Mouse (Mus musculus): ENCODE results near the gene Myo18b. TPM values are rescaled to one million over a fixed set of nuclear protein-coding genes. Genes with fewer than 3 reads are reported as not detected.

Myo18b gene
- polyA plus RNA-seq, 1 experiment from 2014 or later, result 9.4 TPM

DNA sequence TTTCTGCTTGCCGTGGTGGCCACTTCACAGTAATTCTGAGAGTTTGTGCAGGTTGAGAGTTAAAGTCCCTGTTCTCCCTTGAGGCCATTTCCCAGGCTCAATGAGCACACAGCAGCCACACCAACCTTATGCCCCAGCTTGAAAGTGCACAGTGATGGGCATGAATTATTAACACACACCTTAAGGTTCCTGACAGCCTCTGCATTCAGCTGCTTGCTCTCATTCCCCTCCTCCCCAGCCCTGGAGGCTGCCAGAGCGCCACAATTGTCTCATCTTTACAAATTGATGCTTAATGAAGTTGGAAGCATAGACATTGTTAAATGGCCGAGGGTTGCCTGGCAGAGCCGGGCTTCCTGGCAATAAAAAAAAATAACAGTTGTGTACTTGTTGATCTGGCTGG lies 218.0 kb downstream of the Myo18b start:
- no peak for ATAC-seq (ENCODE audit: low read depth)
- H3K9me3 ChIP-seq (ENCODE audit: control insufficient read depth, low read length), result no peaks in the 10 kb centered on the region

DNA sequence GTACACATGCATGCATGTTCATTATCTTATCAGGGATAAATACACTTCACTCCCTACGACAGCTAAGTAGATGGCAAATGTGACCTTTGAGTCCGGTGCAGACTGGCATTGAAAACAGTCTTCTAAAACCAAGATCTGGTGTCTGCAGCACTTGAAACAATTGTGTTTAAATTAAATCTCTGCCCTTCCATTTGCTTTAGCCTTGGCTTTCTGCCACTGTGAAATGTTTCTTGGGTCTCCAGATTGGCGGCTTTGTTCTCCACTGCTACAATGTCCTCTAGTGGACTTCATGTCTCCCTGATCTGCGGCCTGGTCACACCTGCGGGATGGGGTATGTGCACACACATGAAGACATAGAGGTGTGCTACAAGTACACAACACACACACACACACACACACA lies 221.4 kb downstream of the Myo18b start:
- WGBS, result 82% methylated on average over 5 of the region's 5 CpGs
- no peak overlapping the region for H3K4me2 ChIP-seq (ENCODE audit: low read depth, low read length)
- H3K4me3 ChIP-seq (ENCODE audit: low read depth, low read length), result no peak overlapping the region
- no peak for DNase-seq (ENCODE audit: low spot score)
- no peak for ATAC-seq (ENCODE audit: low read depth)
- H3K27me3 ChIP-seq (replicated peaks; ENCODE audit: control insufficient read depth, insufficient read depth, low read length), result no peaks in the 10 kb centered on the region
- H3K4me1 ChIP-seq (ENCODE audit: control insufficient read depth, insufficient read depth, low read length), result no peaks in the 10 kb centered on the region
- no peak overlapping the region for H3K9ac ChIP-seq (ENCODE audit: low read depth, low read length)
- no peak overlapping the region for H3K27ac ChIP-seq (replicated peaks; ENCODE audit: low read depth, low read length)
- H3K9me3 ChIP-seq (ENCODE audit: control insufficient read depth, low read length), result no peaks in the 10 kb centered on the region
- H3K36me3 ChIP-seq (ENCODE audit: control insufficient read depth, insufficient read depth, low read length), result no peaks in the 10 kb centered on the region

More for the DNA sequence above, 218.0 kb downstream of the Myo18b start:
- no peak overlapping the region for H3K27ac ChIP-seq (replicated peaks; ENCODE audit: low read depth, low read length)
- H3K4me3 ChIP-seq (ENCODE audit: low read depth, low read length), result no peak overlapping the region
- no peak overlapping the region for H3K4me2 ChIP-seq (ENCODE audit: low read depth, low read length)
- no peaks in the 10 kb centered on the region for H3K4me1 ChIP-seq (ENCODE audit: control insufficient read depth, insufficient read depth, low read length)
- WGBS, result 66% methylated on average over 4 of the region's 4 CpGs
- no peak overlapping the region for H3K9ac ChIP-seq (ENCODE audit: low read depth, low read length)
- no peak for DNase-seq (ENCODE audit: low spot score)
- no peaks in the 10 kb centered on the region for H3K27me3 ChIP-seq (replicated peaks; ENCODE audit: control insufficient read depth, insufficient read depth, low read length)
- H3K36me3 ChIP-seq (ENCODE audit: control insufficient read depth, insufficient read depth, low read length), result no peaks in the 10 kb centered on the region

DNA sequence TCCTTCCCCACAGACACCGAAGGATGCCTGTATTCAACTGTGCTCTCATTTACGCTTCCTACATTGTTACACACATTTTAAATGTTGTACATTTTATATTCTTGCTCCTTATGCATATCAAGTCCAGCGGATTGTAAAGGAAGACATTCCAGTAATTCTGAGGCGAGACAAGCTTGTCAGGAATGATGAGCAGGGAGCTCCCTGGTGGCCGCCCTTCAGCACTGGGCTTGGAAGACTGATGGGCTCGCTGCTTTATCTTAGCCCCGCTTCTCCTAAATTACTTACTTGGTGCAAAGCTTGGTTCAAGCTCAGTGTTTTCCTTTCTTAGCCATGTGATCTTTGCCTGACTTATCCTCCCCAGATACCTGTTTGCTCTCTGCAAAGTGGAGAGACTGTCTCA lies 223.7 kb downstream of the Myo18b start:
- Histone ChIP-seq H3K27ac (replicated peaks; ENCODE audit: low read depth, low read length) (no peak overlapping the region), H3K9ac (ENCODE audit: low read depth, low read length) (no peak overlapping the region), H3K36me3 (ENCODE audit: control insufficient read depth, insufficient read depth, low read length) (no peaks in the 10 kb centered on the region), H3K9me3 (ENCODE audit: control insufficient read depth, low read length) (no peaks in the 10 kb centered on the region), H3K4me1 (ENCODE audit: control insufficient read depth, insufficient read depth, low read length) (peaks cover 4% of the 10 kb centered on the region; the same call in 1 of the 2 replicates), H3K4me3 (ENCODE audit: low read depth, low read length) (no peak overlapping the region), H3K4me2 (ENCODE audit: low read depth, low read length) (no peak overlapping the region), H3K27me3 (replicated peaks; ENCODE audit: control insufficient read depth, insufficient read depth, low read length) (no peaks in the 10 kb centered on the region)
- DNase-seq (ENCODE audit: low spot score), result no peak
- 56% methylated on average over 7 of the region's 7 CpGs for WGBS
- no peak for ATAC-seq (ENCODE audit: low read depth)

DNA sequence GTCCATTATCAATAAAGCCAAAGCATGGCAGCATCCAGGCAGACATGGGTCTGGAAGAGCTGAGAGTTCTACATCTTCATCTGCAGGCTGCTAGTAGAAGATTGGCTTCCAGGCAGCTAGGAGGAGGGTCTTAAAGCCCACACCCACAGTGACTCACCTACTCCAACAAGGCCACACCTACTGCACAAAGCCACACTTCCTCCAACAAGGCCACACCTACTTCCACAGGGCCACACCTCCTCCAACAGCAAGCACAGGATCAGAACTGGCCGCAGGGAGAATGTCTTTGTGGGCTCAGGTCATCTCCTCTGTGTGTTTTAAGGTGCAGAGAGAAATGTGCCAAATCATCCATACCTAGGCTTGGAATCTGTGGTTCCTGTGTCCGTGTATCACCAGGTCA lies 224.2 kb downstream of the Myo18b start:
- 52% methylated on average over 2 of the region's 2 CpGs for WGBS
- ATAC-seq (ENCODE audit: low read depth), result no peak

DNA sequence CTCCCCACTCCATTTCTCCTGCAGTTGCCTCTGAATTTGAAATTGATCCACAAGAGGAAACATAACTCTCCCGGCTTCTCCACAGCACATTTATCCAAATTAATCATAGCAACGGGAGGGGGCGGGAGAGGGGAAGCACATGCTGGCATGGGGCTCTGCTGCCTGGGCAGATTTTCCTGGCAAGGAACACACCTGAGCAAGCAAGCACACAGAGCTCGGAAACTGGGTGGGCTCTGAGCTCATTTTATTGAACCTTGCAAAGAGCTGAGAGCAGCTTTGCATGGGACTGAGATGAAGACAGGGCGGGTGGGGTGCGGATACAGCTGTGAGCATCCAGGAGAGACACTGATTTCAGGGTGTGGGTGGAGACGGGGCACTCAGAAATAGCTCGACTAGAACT lies 229.0 kb downstream of the Myo18b start:
- H3K36me3 ChIP-seq (ENCODE audit: control insufficient read depth, insufficient read depth, low read length), result no peaks in the 10 kb centered on the region
- DNase-seq (ENCODE audit: low spot score) (peak; percentile 52), ATAC-seq (ENCODE audit: low read depth) (peak; percentile 44; the same call in 1 of the 2 replicates)
- no peak overlapping the region for H3K4me3 ChIP-seq (ENCODE audit: low read depth, low read length)
- no peak overlapping the region for H3K27ac ChIP-seq (replicated peaks; ENCODE audit: low read depth, low read length)
- no peaks in the 10 kb centered on the region for H3K27me3 ChIP-seq (replicated peaks; ENCODE audit: control insufficient read depth, insufficient read depth, low read length)
- H3K4me1 ChIP-seq (ENCODE audit: control insufficient read depth, insufficient read depth, low read length), result peaks cover 4% of the 10 kb centered on the region; the same call in 1 of the 2 replicates
- 62% methylated on average over 8 of the region's 8 CpGs for WGBS
- no peak overlapping the region for H3K4me2 ChIP-seq (ENCODE audit: low read depth, low read length)
- no peak overlapping the region for H3K9ac ChIP-seq (ENCODE audit: low read depth, low read length)
- H3K9me3 ChIP-seq (ENCODE audit: control insufficient read depth, low read length), result no peaks in the 10 kb centered on the region

More for the DNA sequence above, 224.2 kb downstream of the Myo18b start:
- Histone ChIP-seq H3K4me1 (ENCODE audit: control insufficient read depth, insufficient read depth, low read length) (peaks cover 4% of the 10 kb centered on the region; the same call in 1 of the 2 replicates), H3K36me3 (ENCODE audit: control insufficient read depth, insufficient read depth, low read length) (no peaks in the 10 kb centered on the region), H3K4me2 (ENCODE audit: low read depth, low read length) (no peak overlapping the region), H3K9me3 (ENCODE audit: control insufficient read depth, low read length) (no peaks in the 10 kb centered on the region), H3K27ac (replicated peaks; ENCODE audit: low read depth, low read length) (no peak overlapping the region), H3K4me3 (ENCODE audit: low read depth, low read length) (no peak overlapping the region), H3K9ac (ENCODE audit: low read depth, low read length) (no peak overlapping the region), H3K27me3 (replicated peaks; ENCODE audit: control insufficient read depth, insufficient read depth, low read length) (no peaks in the 10 kb centered on the region)
- no peak for DNase-seq (ENCODE audit: low spot score)

DNA sequence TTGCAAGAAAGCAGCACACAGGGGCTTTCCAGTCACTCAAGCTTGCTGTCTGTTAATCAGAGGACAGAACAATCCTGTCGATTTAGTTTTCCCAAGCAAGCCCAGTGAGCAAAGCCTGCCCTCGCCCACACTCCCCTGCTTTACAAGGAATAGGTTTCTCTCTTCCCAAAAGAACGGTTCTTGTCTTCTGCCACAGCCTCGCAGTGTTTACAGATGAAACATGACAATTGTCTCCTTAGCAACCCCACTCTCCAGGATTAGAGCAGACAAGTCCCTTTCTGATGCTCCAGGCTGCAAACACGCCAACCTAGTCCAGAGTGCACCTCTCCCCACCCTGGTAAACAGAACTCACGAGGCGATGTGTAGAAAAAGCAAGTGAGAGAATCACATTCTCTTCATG lies 230.5 kb downstream of the Myo18b start:
- WGBS, result 37% methylated on average over 7 of the region's 7 CpGs
- Histone ChIP-seq H3K9ac (ENCODE audit: low read depth, low read length) (no peak overlapping the region), H3K4me3 (ENCODE audit: low read depth, low read length) (no peak overlapping the region), H3K36me3 (ENCODE audit: control insufficient read depth, insufficient read depth, low read length) (no peaks in the 10 kb centered on the region), H3K4me1 (ENCODE audit: control insufficient read depth, insufficient read depth, low read length) (peaks cover 4% of the 10 kb centered on the region; the same call in 1 of the 2 replicates), H3K27ac (replicated peaks; ENCODE audit: low read depth, low read length) (no peak overlapping the region), H3K4me2 (ENCODE audit: low read depth, low read length) (no peak overlapping the region), H3K27me3 (replicated peaks; ENCODE audit: control insufficient read depth, insufficient read depth, low read length) (no peaks in the 10 kb centered on the region), H3K9me3 (ENCODE audit: control insufficient read depth, low read length) (no peaks in the 10 kb centered on the region)
- DNase-seq (ENCODE audit: low spot score), result no peak
- no peak for ATAC-seq (ENCODE audit: low read depth)

DNA sequence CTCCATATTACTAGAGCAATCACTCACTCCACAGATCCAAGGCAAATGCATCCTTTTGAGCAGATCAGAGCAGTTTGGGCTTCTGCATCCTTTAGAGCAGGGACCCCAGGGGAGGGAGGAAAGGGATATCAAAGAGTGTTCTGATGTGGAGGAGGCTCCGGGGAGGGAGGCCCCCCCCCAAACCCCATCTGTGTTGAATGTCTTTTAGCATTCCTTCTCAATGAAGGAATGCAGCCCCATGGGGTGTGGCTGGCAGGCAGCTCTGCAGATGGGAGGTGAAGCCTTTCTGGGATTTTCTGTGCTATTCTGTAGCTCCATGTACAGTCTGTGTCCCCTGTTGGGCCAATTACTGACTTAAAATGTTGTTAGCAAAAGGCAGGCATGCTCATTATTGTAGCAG lies 232.5 kb downstream of the Myo18b start:
- H3K36me3 ChIP-seq (ENCODE audit: control insufficient read depth, insufficient read depth, low read length), result no peaks in the 10 kb centered on the region
- peaks cover 4% of the 10 kb centered on the region; the same call in 1 of the 2 replicates for H3K4me1 ChIP-seq (ENCODE audit: control insufficient read depth, insufficient read depth, low read length)
- H3K9me3 ChIP-seq (ENCODE audit: control insufficient read depth, low read length), result no peaks in the 10 kb centered on the region
- DNase-seq (ENCODE audit: low spot score) (peak; percentile 82), ATAC-seq (ENCODE audit: low read depth) (peak; percentile 50; the same call in 1 of the 2 replicates)
- H3K4me3 ChIP-seq (ENCODE audit: low read depth, low read length), result no peak overlapping the region
- H3K9ac ChIP-seq (ENCODE audit: low read depth, low read length), result no peak overlapping the region
- H3K27ac ChIP-seq (replicated peaks; ENCODE audit: low read depth, low read length), result 0 out of 2 replicates have a peak overlapping the region, but pooled peaks have one; percentile 17
- H3K27me3 ChIP-seq (replicated peaks; ENCODE audit: control insufficient read depth, insufficient read depth, low read length), result no peaks in the 10 kb centered on the region
- WGBS, result 0% methylated on average over 1 of the region's 1 CpGs
- H3K4me2 ChIP-seq (ENCODE audit: low read depth, low read length), result no peak overlapping the region

DNA sequence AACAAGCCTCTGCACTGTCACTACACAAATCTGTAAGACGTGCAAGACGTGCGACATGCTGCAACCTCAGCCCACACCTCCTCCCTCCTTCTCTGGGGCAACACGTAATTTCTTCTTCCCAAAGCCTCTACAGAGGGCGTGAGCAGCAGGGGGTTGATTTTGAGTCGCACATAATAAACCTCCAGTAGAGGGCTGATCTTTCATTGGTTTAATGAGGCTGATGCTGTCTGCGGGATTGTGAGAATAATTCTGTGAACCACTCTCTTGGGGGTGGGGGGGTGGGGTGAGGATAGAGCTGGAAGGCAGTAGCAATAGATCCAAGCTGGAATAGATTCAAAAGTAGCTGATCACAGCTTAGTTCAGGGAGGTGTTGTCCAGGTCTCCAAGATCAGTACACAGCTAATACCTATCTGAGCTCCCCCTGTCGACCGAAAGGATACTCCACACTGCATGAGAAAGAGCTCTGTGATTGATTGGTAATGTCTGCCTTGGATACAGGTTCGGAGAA lies 235.2 kb downstream of the Myo18b start:
- no peaks in the 10 kb centered on the region for H3K36me3 ChIP-seq (ENCODE audit: control insufficient read depth, insufficient read depth, low read length)
- no peaks in the 10 kb centered on the region for H3K9me3 ChIP-seq (ENCODE audit: control insufficient read depth, low read length)
- no peak overlapping the region for H3K4me2 ChIP-seq (ENCODE audit: low read depth, low read length)
- no peak overlapping the region for H3K4me3 ChIP-seq (ENCODE audit: low read depth, low read length)
- H3K4me1 ChIP-seq (ENCODE audit: control insufficient read depth, insufficient read depth, low read length), result 0 out of 2 replicates have a peak, but pooled peaks cover 7% of the 10 kb centered on the region
- WGBS, result 29% methylated on average over 10 of the region's 10 CpGs
- peaks cover 5% of the 10 kb centered on the region; the same call in 1 of the 2 replicates for H3K27me3 ChIP-seq (replicated peaks; ENCODE audit: control insufficient read depth, insufficient read depth, low read length)
- ATAC-seq (ENCODE audit: low read depth) (peak; percentile 33; the same call in 1 of the 2 replicates), DNase-seq (ENCODE audit: low spot score) (peak; percentile 57)
- H3K27ac ChIP-seq (replicated peaks; ENCODE audit: low read depth, low read length), result no peak overlapping the region
- H3K9ac ChIP-seq (ENCODE audit: low read depth, low read length), result no peak overlapping the region

DNA sequence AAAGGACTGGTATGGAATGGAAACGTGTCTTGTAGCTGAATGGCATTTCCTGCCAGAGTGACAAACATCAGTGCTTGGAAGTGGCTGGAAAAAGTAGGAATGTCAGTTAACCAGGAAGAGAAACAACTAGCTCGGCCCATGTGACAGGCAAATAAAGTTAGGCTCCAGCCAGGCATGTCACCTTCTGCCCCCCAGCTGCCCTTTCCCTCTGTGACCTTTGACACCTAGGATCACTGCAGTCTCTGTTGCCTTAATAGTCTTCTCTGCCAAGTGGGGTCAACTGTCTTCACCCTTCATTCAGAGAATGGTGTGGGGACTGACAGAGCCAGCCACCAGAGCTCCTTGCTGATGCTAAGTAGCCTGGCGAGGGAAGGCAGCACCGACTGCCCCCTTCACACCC lies 236.9 kb downstream of the Myo18b start:
- H3K9ac ChIP-seq (ENCODE audit: low read depth, low read length), result no peak overlapping the region
- H3K36me3 ChIP-seq (ENCODE audit: control insufficient read depth, insufficient read depth, low read length), result no peaks in the 10 kb centered on the region
- DNase-seq (ENCODE audit: low spot score) (no peak), ATAC-seq (ENCODE audit: low read depth) (no peak)
- H3K4me2 ChIP-seq (ENCODE audit: low read depth, low read length), result no peak overlapping the region
- H3K4me3 ChIP-seq (ENCODE audit: low read depth, low read length), result no peak overlapping the region
- H3K27me3 ChIP-seq (replicated peaks; ENCODE audit: control insufficient read depth, insufficient read depth, low read length), result peaks cover 13% of the 10 kb centered on the region; the same call in 1 of the 2 replicates
- H3K4me1 ChIP-seq (ENCODE audit: control insufficient read depth, insufficient read depth, low read length), result peaks cover 15% of the 10 kb centered on the region; the same call in 1 of the 2 replicates
- no peak overlapping the region for H3K27ac ChIP-seq (replicated peaks; ENCODE audit: low read depth, low read length)
- 25% methylated on average over 4 of the region's 4 CpGs for WGBS
- H3K9me3 ChIP-seq (ENCODE audit: control insufficient read depth, low read length), result no peaks in the 10 kb centered on the region
